24 mouse cellular contexts compared by ENCODE assay signal in genomic region chr3:34239978-34240377, GRCm38 (mm10).
DNase-seq lines count a peak whose midpoint lies in the region; ATAC-seq lines count a peak whose summit lies in the region.
"Had no signal": no experiment of that assay in that cellular context is flagged by ENCODE, and none has a peak within 500 bp of the region (broad histone marks: within the 10 kb centered on the region; RNA-seq: fewer than 3 reads in every experiment).

No protein-coding gene starts in this region.

- 69% methylated on average over 2 of the region's 2 CpGs for WGBS in midbrain, embryonic 13.5 days

- DNase-seq in frontal cortex, postnatal 25 days (ENCODE audit: low spot score in 2 of 2): no peak
- DNase-seq in layer of hippocampus, adult 9-11 months: peak; percentile 10
- DNase-seq in layer of hippocampus, postnatal 10 days (ENCODE audit: low spot score in 2 of 2): no peak
- DNase-seq in 3T3-L1 (ENCODE audit: low read depth, low spot score): peak; percentile 31
- DNase-seq: adrenal gland, adult 2 months; adrenal gland, postnatal 14 days; B cell, adult 2 months; cerebellum, adult 11-12 months; cerebellum, adult 8-10 months; cerebellum, postnatal 10 days; cerebellum, postnatal 36 days; gastrocnemius, postnatal 25 days; heart, adult 2 months had no signal

- no peaks in the 10 kb centered on the region for H3K4me1 ChIP-seq in midbrain, embryonic 13.5 days (replicated peaks)
- H3K4me1 ChIP-seq: forebrain, embryonic 13.5 days; heart, embryonic 10.5 days; hindbrain, embryonic 12.5 days; hindbrain, embryonic 15.5 days had no signal

- no peak overlapping the region for H3K4me2 ChIP-seq in midbrain, embryonic 13.5 days (replicated peaks)
- H3K4me2 ChIP-seq: forebrain, embryonic 13.5 days; hindbrain, embryonic 12.5 days; hindbrain, embryonic 15.5 days had no signal

- no peak overlapping the region for H3K27ac ChIP-seq in midbrain, embryonic 13.5 days
- H3K27ac ChIP-seq: forebrain, embryonic 10.5 days; forebrain, embryonic 13.5 days; heart, adult 2 months; heart, embryonic 10.5 days; hindbrain, embryonic 12.5 days; hindbrain, embryonic 15.5 days had no signal

- H3K27me3 ChIP-seq in midbrain, embryonic 13.5 days: peaks cover 18% of the 10 kb centered on the region
- H3K27me3 ChIP-seq: CH12.LX; forebrain, embryonic 13.5 days; hindbrain, embryonic 15.5 days had no signal

- H3K4me3 ChIP-seq in midbrain, embryonic 13.5 days (replicated peaks): no peak overlapping the region
- H3K4me3 ChIP-seq: forebrain, embryonic 10.5 days; forebrain, embryonic 13.5 days; heart, adult 2 months; heart, embryonic 10.5 days; hindbrain, embryonic 12.5 days; hindbrain, embryonic 15.5 days had no signal

- H3K9ac ChIP-seq in midbrain, embryonic 13.5 days (replicated peaks): no peak overlapping the region
- H3K9ac ChIP-seq: forebrain, embryonic 13.5 days; hindbrain, embryonic 12.5 days; hindbrain, embryonic 15.5 days had no signal

- peak; percentile 96 for ATAC-seq in frontal cortex, adult (ENCODE audit: low TSS enrichment)
- no peak for ATAC-seq in midbrain, embryonic 13.5 days
- ATAC-seq: forebrain, embryonic 13.5 days; forebrain, embryonic 16.5 days; Patski had no signal

- no peaks in the 10 kb centered on the region for H3K9me3 ChIP-seq in midbrain, embryonic 13.5 days
- H3K9me3 ChIP-seq: forebrain, embryonic 10.5 days; forebrain, embryonic 13.5 days; G1E; heart, embryonic 10.5 days; hindbrain, embryonic 12.5 days; hindbrain, embryonic 15.5 days had no signal

- no peaks in the 10 kb centered on the region for H3K36me3 ChIP-seq in midbrain, embryonic 13.5 days
- H3K36me3 ChIP-seq: forebrain, embryonic 10.5 days; G1E; heart, embryonic 10.5 days; hindbrain, embryonic 12.5 days; hindbrain, embryonic 15.5 days had no signal

Comparison
In these comparisons a context has a peak if more than half of its experiments do, and no peak if none do; other contexts are left out.
1. DNase-seq: peak in layer of hippocampus, adult 9-11 months (single experiment) and 3T3-L1 (single experiment); none in frontal cortex, postnatal 25 days (0 of 2) and layer of hippocampus, postnatal 10 days (0 of 2).